Mouse (Mus musculus): ENCODE measurements around the gene Ctdsp2. TPM values are rescaled to one million over a fixed set of nuclear protein-coding genes. Genes with fewer than 3 reads are reported as not detected.
A peak's percentile ranks its signal among the peaks of the same experiment; 100 is the strongest.

The Ctdsp2 gene
- total RNA-seq, 2 experiments from 2014 or later = 57.6 to 61.4 TPM

- no peak for DNase-seq
- intact Hi-C loops (cut with DNase I) = no loop called here
Measured at GRCm38 (mm10) chr10:127037641-127038040, 59.1 kb downstream of the Ctdsp2 start.

- intact Hi-C loops (cut with DNase I) = no loop called here
- no peak for DNase-seq
Measured at GRCm38 (mm10) chr10:127040569-127041214, 62.2 kb downstream of the Ctdsp2 start.

- intact Hi-C loops (cut with DNase I) = no loop called here
- DNase-seq = peak; percentile 43
Measured at GRCm38 (mm10) chr10:127041274-127041766, 62.8 kb downstream of the Ctdsp2 start, which contains the start of the genes Mettl1 and Eef1akmt3. Mettl1 (plus strand) TSS chr10:127041414. Eef1akmt3 (minus strand) TSS chr10:127041513.

GRCm38 (mm10) chr10:127041774-127042338, 63.3 kb downstream of the Ctdsp2 start:
- intact Hi-C loops (cut with DNase I) = no loop called here
- DNase-seq = peak; percentile 91

DNA sequence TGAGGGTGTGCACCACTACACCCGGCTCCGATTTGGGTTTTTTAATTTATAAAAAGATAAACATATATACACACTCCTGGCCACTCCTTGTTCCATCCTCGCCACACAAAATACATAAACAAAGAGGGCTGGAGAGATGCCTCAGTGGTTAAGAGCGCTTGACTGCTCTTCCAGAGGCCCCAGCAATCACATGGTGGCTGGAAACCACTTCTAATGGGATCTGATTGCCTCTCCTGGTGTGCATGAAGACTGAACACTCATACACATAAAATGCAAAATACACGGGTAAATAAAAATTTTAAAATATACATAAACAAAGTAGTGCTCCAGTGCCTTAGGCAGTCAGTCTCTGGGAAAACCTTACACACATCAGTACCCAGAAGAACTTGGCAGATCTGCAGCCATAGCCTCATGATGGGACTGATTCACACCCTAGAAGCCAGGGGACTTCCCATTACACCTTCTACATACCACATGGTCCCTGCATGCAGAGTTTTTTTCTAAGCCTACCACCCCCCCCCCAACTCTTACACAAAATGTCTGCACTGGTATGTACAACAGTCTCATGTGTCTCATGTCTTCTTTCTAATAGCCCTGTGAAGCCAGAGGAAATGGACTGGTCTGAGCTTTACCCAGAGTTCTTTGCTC, 64.1 kb downstream of the Ctdsp2 start:
- intact Hi-C loops (cut with DNase I) = no loop called here
- no peak for DNase-seq

- DNase-seq = no peak
- intact Hi-C loops (cut with DNase I) = no loop called here
Measured at GRCm38 (mm10) chr10:127043187-127043586, 64.7 kb downstream of the Ctdsp2 start.

DNA sequence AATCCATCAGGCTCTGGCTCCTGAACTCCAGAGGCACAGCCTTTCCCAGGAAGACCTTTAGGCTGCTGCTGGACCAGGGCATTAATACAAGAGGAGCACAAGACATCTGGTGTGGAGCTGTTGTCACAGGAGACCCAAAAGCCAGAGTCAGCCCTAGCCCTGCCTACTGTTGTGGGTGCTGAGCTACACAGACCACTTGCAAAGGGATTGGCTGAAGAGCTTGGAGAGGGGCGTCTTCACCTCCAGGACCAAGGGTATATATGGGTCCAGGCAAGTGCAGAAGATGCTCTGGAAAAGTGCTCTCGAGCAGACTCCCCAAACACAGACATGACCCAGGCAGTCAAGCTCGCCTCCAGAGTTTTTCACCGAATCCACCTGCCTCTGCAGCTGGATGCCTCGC, 69.4 kb downstream of the Ctdsp2 start, which contains the start of gene Cyp27b1:
Cyp27b1 (plus strand) TSS at position 297 of the 400 bp plus-strand sequence.
- intact Hi-C loops (cut with DNase I) = no loop called here
- DNase-seq = no peak

- DNase-seq = no peak
- intact Hi-C loops (cut with DNase I) = no loop called here
Measured at GRCm38 (mm10) chr10:127048608-127049394, 70.3 kb downstream of the Ctdsp2 start.

Small RNA genes lying within 50 kb of the gene (microRNA-seq; reads per million reads assigned to microRNA genes)
- gene Mir26a-2 = 275 reads per million, percentile 61 among the genes with 10 or more reads in this experiment
- gene Mir546 = 1.5 reads per million

Other genes starting within 250 kb of the Ctdsp2 start
- 10 to 100 TPM in 1 of 2 experiments, 1 to 10 TPM in 1; 9.6 to 12.4 TPM for gene Atp23, start 77.4 kb upstream of the Ctdsp2 start, total RNA-seq (2021)
- under 1 TPM; 0.12 to 0.16 TPM for gene Avil, start 22.0 kb downstream of the Ctdsp2 start, total RNA-seq (2021)
- gene Tsfm, start 52.1 kb downstream of the Ctdsp2 start, total RNA-seq (2021) = 10 to 100 TPM; 29.4 to 30.2 TPM
- gene Mettl1, start 62.7 kb downstream of the Ctdsp2 start, total RNA-seq (2021) = 10 to 100 TPM; 13.8 to 14.9 TPM
- under 1 TPM; 0.18 to 0.42 TPM for gene Eef1akmt3, start 62.8 kb downstream of the Ctdsp2 start, total RNA-seq (2021)
- gene Cyp27b1, start 69.5 kb downstream of the Ctdsp2 start, total RNA-seq (2021) = under 1 TPM; 0.70 to 0.84 TPM
- 10 to 100 TPM; 75.1 to 76.5 TPM for gene March9, start 81.5 kb downstream of the Ctdsp2 start, total RNA-seq (2021)
- gene Cdk4, start 84.8 kb downstream of the Ctdsp2 start, total RNA-seq (2021) = 100 to 1,000 TPM; 211 to 221 TPM
- gene Tspan31, start 91.5 kb downstream of the Ctdsp2 start, total RNA-seq (2021) = 10 to 100 TPM; 49.9 to 54.4 TPM
- gene Agap2, start 96.6 kb downstream of the Ctdsp2 start, total RNA-seq (2021) = 100 to 1,000 TPM; 384 to 394 TPM
- gene Os9, start 142.4 kb downstream of the Ctdsp2 start, total RNA-seq (2021) = 10 to 100 TPM; 86.3 to 90.7 TPM
- 100 to 1,000 TPM in 1 of 2 experiments, 10 to 100 TPM in 1; 99.8 to 109 TPM for gene B4galnt1, start 186.5 kb downstream of the Ctdsp2 start, total RNA-seq (2021)
- under 1 TPM; 0.83 to 0.88 TPM for gene Slc26a10, start 201.9 kb downstream of the Ctdsp2 start, total RNA-seq (2021)
- 10 to 100 TPM; 70.5 to 75.6 TPM for gene Arhgef25, start 211.4 kb downstream of the Ctdsp2 start, total RNA-seq (2021)
- 100 to 1,000 TPM; 184 to 207 TPM for gene Dtx3, start 217.0 kb downstream of the Ctdsp2 start, total RNA-seq (2021)
- 10 to 100 TPM; 23.8 to 25.0 TPM for gene Pip4k2c, start 232.9 kb downstream of the Ctdsp2 start, total RNA-seq (2021)